Mouse (Mus musculus): Measurements from ENCODE around the gene Sh2d5. TPM values are rescaled to one million over a fixed set of nuclear protein-coding genes. Genes with fewer than 3 reads are reported as not detected.

Sh2d5 gene
- 10 to 100 TPM; 21.1 to 22.0 TPM for total RNA-seq (2021)

DNA sequence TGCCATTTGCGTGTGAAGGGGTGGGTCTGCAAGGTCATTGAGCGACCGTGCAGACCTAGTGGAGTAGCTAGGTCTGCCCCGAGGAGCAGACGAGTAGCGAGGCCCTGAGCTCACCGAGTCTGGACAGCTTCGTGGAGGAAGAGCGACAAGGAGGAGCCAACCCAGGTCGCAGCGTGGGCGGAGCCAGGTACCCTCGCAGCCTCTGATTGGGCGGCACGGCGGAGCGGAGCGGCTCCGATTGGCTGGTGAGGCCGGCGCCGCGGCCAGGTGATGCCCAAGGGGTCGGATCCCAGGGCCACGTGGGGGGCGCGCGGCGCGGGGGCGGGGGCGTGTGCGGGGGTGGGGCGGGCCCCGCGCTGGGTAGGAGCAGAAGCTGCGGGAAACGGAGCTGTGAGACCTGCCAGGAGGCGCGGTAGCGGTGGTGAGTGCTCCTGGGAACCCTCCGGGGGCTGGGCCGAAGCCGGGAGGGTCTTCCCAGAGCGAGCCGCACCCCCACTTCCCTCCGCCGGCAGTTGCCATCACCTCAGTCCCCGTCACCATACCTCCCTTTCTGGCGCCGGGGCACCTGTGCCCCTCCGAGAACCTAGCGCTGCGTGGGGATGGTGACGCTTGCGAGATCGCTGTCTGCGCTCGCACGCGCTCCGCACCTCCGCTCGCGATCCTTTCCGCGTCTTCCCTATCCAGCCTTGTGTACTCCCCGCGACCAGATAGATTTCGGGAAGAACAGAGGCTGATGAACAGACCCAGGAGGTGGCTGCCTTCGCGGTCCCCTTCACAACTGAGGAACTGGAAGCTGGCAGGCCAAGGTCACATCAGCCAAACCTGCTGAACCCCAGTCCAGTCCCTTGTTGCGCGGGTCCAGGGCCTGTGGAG lies at the start of gene Sh2d5, which contains the start of gene Kif17:
Gene Sh2d5, plus strand, starts transcription at position 316 of the 873 bp plus-strand sequence.
Gene Kif17, plus strand, starts transcription at position 348 of the 873 bp plus-strand sequence.
- DNase-seq (ENCODE audit: extremely low spot score in 1 of 2, low spot score in 2 of 2) = peak; percentile 84 to 90
- intact Hi-C loops (cut with DNase I) = no loop called here

DNA sequence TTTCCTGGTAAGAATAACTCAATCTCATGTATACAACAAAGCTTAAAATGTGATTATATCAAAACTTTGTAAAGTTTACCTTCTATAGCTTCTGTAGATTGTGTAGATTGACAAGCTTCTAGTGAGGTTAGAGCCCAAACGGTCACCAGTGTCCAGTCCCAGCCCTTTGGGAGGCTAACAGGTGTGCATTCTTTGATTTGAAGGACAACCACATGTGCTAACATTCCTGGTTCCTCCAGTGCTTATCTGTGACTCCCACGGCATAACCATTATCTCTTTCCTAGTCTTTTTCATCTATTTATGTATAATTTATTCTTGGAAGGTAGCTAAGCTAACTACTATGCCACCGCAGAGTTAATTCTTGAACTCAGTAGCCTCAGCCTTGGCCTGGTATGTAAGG lies 49.4 kb upstream of the Sh2d5 start:
- intact Hi-C loops (cut with DNase I) = no loop called here
- no peak for DNase-seq (ENCODE audit: extremely low spot score in 1 of 2, low spot score in 2 of 2)

DNA sequence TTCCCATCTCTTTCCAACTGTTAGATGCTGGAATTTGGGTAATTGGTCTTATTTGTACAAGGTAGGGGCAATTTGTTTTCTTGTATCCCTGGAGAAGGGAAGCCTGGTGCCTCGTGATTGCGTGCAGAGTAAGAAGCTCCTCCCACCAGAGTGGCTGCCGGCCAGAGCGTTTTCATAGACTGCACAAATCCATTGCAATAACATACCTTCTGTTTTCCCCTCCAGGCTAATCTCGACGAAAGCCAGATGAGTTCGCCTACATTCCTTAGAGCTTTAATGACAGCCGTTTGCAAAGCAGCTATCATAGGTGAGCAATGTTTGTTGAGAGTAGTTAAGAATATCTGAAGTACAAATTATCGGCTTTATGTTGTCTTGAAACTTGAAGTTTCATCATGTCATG lies 48.5 kb upstream of the Sh2d5 start:
- intact Hi-C loops (cut with DNase I) = no loop called here
- DNase-seq (ENCODE audit: extremely low spot score in 1 of 2, low spot score in 2 of 2) = no peak

DNA sequence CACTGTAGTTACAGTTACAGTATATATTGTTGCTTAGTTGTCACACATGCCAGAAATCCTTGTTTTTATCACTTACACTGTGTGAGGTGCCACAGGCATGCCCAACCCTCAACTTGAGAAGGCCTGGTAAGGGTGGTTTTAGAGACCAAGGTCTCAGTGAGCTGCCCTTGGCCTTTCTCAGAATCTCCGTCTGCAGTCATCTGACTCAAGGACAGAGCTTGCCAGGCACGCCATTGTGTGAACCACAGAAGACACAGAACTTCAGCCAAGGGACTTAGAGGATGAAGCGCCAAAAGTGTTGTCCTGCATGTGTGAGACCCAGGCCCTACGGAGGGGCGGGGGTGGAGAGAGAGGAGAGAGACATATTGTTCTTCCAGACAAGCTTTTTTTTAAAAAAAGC lies 40.1 kb upstream of the Sh2d5 start:
- intact Hi-C loops (cut with DNase I) = no loop called here
- no peak for DNase-seq (ENCODE audit: extremely low spot score in 1 of 2, low spot score in 2 of 2)

DNA sequence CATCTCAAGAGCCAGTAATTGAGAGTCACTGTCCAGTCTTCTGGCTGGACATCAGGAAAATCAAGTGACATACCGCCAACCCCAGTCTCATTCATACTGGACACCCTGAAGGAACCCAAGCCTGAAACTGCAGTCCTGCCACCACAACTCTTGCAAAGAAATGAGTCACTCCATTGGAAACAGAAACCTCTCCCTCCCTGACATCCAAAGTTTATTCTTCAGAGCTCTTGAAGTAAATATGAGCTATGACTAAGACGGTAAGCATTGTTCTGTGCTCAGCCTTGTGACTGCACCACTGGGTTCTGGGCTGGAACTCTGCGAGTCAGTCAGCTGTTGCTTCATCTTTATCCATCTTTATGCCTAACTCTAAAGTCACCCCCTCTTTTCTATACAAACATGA lies 36.3 kb upstream of the Sh2d5 start:
- intact Hi-C loops (cut with DNase I) = no loop called here
- no peak for DNase-seq (ENCODE audit: extremely low spot score in 1 of 2, low spot score in 2 of 2)

DNA sequence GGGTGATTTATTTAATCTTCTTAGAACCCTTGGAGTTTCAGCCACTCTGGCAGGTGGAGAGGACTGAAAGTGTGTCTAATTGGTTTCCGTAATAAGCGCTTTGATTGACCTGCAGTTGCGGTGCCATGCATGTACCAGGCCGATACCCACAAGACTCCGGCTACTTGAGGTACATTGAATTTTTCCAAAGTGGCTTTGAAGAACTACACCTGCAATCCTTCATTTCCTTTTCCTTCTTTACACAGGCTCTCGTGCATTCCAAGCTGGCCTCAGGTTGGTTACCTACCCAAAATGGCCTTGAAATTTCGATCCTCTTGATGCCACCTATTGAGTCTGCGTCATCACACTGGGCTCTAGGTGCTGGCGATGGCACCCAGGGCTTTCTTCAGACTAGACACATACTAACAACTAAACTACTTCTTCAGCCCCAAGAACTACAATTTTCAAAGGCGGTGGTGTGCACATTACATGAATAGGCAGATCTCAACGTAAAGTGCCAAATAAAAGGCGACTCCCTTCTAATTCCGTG lies 34.5 kb upstream of the Sh2d5 start:
- intact Hi-C loops (cut with DNase I) = no loop called here
- DNase-seq (ENCODE audit: extremely low spot score in 1 of 2, low spot score in 2 of 2) = no peak

DNA sequence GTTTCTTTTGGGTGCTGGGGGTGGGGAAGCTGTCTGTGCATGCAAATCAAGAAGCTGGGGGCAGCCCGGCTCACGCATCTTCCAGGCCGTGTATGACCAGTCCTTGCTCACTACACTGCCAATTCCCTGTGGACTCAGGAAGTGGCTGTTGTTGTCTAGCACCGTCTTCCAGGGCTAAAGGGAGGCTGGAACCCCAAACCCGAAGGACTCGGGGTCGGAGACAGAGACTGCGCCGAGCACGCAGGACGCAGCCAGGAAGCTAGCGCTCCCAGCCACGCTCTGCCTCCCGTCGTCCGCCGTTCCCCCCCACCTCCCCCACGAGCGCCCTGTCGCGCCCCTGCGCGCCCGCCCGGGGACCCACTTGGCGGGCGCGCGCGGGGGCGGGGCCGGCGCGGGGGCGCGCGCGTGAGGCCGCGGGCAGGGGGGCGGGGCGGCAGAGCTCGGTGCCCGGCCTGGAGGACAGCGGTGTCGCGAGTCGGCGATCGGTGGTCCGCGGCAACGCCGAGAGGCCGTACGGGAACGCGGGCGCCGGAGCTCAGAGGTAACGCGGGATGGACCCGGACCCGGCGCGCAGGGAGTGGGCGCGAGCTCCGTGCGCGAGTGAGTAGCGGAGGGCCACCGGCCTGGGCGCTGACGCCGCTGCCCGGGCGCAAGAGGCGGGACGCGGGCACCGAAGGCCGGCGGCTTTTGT lies 33.9 kb upstream of the Sh2d5 start, which contains the start of gene Hp1bp3:
Gene Hp1bp3, plus strand, starts transcription at position 97 of the 691 bp plus-strand sequence.
- DNase-seq (ENCODE audit: extremely low spot score in 1 of 2, low spot score in 2 of 2) = peak; percentile 40 to 87
- intact Hi-C loops (cut with DNase I) = no loop called here

DNA sequence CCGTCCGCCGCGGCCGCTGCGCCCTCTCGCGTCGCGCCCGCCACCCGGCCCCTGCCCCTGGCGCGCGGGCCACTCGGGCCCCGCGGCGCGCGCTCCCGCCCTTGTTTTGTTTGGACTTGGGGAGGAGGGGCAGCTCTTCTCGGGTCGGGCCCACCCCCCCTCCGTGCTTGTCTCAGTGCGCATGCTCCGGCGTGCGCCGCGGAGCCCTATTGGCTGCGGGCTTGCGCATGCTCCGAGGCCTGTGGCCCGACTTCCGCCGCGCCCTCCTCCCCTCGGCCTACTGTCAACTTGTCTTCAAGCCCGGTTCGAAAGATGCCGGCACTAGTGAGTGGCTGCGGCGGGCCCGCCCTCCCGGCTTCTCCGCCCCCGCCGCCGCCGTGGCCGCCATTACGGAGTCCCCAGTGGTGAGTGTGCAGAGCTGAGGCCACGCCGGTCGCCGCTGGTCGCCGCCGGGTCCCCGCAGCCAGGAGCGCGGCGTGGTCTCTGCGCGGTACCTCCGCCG lies 33.3 kb upstream of the Sh2d5 start:
- peak; percentile 96 to 98 for DNase-seq (ENCODE audit: extremely low spot score in 1 of 2, low spot score in 2 of 2)
- intact Hi-C loops (cut with DNase I) = no loop called here

DNA sequence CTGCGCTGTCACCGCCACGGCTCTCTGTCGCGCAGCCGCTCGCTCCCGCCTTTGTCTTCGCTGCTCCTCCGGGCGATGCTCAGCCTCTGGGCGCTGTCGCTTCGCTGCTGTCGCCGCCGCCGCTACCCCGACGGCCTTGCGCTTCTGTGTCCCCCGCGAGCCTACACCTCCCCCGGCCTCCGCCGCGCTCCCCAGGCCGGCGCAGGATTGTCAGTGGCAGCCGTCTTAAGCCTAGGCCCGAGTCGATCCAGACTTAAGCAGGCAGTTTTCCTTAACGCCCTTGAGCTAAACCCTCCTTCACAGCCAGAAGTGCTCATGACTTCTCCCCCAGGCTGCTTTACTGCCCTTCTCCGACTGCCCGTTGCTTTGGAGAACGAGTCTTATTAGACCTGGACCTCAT lies 32.8 kb upstream of the Sh2d5 start:
- DNase-seq (ENCODE audit: extremely low spot score in 1 of 2, low spot score in 2 of 2) = no peak
- intact Hi-C loops (cut with DNase I) = no loop called here

DNA sequence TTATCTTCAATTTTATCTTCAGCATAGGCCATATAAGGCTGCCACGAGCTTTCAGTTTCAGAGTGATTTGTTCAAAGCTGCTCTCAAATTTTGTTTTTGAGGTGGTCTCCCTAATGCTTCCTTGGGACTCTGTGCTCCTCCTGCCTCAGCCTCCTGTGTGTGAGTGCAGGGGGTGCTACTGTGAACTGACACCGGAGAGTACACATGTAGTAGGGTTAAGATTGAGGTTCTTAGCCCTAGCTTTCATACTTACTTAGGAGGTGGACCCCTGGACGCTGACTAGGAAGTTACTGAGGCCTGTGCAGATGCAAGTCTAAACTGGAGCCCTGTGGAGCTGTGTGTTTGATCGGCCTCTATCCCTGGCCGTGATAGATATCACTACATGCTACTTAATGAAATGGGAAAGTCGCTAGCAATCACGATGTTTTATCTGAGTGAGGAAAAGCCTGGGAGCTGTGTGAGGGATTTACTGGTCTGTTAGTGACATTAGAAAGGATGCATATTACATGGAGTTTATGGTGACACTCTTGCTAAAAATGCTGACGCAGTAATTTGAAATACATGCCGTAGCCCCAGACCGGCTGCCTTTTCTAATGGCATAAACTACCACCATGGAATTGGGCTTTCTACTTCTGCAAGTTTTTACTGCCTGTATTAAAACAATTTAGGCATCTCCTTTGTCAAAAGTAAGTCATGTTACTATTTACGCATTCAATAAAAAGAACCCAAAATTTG lies 32.1 kb upstream of the Sh2d5 start:
- intact Hi-C loops (cut with DNase I) = no loop called here
- DNase-seq (ENCODE audit: extremely low spot score in 1 of 2, low spot score in 2 of 2) = no peak

DNA sequence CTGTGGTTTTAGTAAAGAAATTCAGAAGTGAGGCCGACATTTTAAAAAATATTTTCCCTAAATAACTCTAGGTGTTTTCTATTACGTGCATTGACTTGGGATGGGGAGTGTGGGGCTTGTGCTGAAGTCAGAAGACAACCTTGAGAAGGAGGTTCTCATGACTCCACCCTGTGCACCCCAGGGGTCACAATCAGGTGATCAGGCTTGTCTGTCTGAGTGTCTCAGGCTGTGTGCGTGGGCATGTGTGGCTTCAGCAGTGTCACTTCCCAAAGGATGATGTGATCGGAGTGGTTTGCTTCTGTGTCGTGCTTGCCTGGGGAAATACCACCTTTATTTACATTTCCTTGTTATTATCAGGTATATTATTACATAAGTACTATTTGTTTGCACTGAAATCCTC lies 30.9 kb upstream of the Sh2d5 start:
- no peak for DNase-seq (ENCODE audit: extremely low spot score in 1 of 2, low spot score in 2 of 2)
- intact Hi-C loops (cut with DNase I) = no loop called here

DNA sequence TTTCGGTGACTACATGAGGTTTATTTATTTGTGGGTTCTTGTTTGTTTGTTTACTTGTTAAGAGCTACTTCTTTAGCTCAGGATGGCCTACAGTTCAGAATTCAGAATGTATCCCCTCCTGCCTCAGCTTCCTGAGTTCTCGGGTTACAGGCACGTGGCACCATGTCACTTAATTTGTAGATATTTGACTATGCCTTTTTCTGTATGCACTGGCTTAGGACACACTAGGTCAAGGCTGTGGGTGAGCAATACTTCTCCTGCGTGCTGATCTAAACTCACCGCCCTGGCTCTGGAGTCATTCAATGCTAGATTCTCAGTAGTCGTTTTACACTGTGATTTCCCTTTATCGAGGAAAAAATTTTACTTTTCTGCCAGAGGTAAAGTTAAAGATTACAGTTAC lies 29.4 kb upstream of the Sh2d5 start:
- intact Hi-C loops (cut with DNase I) = no loop called here
- DNase-seq (ENCODE audit: extremely low spot score in 1 of 2, low spot score in 2 of 2) = no peak

DNA sequence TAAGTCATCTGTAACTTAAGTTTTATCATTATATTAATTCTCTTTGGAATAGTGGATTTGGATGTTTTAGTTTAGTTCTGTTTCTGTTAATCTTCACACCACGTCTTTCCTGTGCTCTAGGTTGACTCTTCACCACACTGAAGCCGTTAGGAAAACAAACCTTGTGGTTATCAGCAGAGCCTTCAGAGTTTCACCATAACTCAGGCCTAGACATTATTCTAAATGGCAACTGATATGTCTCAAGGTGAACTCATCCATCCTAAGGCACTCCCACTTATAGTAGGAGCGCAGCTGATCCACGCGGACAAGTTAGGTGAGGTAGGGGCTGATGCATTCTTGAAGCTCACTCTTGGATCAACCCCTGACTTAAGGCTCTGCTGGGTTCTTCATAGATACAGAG lies 28.8 kb upstream of the Sh2d5 start:
- intact Hi-C loops (cut with DNase I) = no loop called here
- no peak for DNase-seq (ENCODE audit: extremely low spot score in 1 of 2, low spot score in 2 of 2)

DNA sequence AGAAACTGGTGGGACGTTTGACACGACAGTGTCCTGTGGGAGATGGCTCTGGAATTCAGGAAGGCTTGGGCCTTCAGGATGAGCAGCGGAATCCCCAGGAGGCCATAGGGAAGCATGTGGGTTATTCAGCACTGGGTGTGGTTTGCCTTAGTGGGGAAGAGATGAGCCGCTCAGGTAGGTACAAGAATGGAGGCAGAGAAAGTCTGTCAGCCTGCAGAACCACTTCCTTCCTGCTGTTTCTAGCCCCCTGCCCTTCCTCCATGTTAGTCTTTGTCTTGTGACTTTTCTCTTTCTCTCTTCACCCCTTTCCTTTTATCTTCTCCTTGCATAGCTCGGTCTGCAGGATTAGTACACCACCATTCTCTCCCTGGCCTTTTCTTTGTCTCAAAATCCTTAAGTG lies 27.8 kb upstream of the Sh2d5 start:
- no peak for DNase-seq (ENCODE audit: extremely low spot score in 1 of 2, low spot score in 2 of 2)
- intact Hi-C loops (cut with DNase I) = no loop called here

DNA sequence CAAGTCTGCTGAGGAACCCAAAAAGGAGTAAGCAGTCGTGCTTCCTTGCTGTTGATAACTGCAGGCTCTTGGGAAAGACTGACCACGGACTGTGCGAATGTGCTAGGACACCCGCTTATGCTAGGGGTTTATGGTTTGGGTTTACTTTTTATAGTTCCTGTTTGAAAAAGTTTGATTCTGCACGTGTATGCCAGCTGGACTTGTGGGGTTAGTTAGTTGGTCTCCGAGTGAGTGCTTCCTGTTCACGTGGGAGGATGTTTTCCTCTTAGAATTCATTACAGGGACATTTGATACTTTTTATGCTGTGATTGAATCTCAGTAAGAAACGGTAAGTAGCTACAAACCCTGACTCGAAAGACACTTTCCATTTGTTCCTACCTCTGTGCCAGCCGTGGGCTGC lies 26.6 kb upstream of the Sh2d5 start:
- DNase-seq (ENCODE audit: extremely low spot score in 1 of 2, low spot score in 2 of 2) = no peak
- intact Hi-C loops (cut with DNase I) = no loop called here

DNA sequence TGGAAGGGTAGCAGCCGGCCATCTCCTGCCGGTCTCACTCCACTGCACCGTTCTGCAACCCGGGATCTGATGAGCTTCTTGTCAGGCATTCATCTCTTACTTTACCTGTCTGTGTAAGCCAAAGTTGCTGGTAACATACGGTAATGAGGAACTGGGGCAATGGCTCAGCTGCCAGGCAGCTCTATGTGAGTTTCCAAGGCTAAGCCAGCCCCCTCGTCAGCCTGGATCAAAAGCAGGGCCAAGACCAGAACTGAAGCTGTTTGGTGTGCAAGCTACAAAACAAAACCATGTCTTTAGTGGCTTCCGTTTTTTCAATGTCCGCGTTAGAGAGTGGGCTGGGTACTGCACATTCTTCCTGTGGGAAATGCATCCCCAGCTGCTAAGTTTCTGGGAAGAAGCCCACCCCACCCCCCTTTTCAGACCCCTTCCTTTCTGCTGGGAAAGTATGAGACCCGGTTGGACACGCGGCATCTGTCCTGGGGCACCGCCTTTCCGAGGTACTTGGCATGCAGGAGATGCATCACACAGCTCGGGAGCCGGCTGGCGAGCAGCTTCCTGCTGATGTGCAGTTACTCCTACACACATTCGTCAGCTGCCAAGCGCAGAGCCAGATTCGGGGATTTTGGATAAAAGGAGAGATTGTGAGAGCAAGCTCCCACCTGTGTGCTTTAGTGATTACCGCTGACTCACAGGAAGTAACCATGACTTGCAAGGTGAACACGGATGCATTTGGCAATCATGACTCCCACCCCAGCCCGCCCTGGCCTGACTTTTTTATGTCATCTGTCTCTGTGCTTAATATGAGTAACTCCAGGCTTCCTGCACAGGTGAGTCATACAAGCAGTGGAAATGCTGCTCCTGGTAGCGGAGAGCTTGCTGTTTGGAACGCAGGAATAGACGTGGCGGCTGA lies 3.2 kb upstream of the Sh2d5 start:
- peak; percentile 70 to 71 for DNase-seq (ENCODE audit: extremely low spot score in 1 of 2, low spot score in 2 of 2)
- intact Hi-C loops (cut with DNase I) = no loop called here

DNA sequence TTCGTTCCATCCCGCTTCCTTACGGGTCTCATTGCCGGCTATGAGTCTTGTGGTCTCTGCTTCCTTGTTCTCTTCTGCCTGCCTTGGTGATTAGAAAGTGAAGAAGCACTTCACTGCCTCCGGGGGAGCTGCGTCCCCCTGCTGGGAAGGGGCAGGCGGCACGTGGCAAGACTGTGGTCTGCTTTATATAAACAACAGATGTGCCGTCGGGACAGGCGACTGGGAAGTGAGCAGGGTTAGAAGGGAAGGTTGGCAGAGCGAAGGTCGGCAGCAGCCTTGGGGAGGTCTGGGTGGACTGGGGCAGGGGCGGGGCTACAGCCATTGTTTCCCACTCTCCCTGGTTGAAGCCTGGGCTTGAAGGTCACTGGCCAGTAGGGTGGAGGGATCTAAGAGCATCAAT lies 1.6 kb downstream of the Sh2d5 start:
- DNase-seq (ENCODE audit: extremely low spot score in 1 of 2, low spot score in 2 of 2) = peak in 1 of 2 experiments; percentile 66
- intact Hi-C loops (cut with DNase I) = no loop called here

DNA sequence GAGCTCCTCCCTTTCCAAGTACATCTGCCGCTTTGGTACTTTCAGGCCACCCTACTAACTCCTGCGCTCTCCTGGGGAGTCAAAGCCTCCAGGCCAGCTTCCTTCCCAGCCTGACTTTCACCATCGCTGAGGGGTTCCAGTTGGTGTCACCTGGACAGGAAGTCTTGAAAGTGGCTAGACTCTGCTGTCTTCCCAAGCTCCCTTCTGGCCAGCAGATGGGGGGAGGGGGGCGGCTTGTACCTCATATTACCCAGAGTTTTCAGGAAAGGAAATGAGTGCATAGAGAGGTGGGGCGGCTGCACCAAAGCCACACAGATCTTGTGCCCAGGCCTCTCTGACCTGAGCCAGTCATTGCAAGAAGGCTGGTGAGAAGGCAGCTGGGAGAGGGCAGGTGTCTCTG lies 2.0 kb downstream of the Sh2d5 start:
- intact Hi-C loops (cut with DNase I) = no loop called here
- no peak for DNase-seq (ENCODE audit: extremely low spot score in 1 of 2, low spot score in 2 of 2)
